Mouse (Mus musculus) lung, postnatal 0 days (tissue): ENCODE measurements around the gene Pcsk6.

Source experiments
- CTCF ChIP-seq: IDR thresholded peaks from 2 replicates; pipeline ENCODE4 v1.5.1; 2016; ENCODE audit warnings: antibody characterized with exemption, mild to moderate bottlenecking
- EP300 ChIP-seq: IDR thresholded peaks from 2 replicates; pipeline ENCODE4 v1.6.1; 2016; ENCODE audit warnings: antibody characterized with exemption, mild to moderate bottlenecking, control low read depth

DNA sequence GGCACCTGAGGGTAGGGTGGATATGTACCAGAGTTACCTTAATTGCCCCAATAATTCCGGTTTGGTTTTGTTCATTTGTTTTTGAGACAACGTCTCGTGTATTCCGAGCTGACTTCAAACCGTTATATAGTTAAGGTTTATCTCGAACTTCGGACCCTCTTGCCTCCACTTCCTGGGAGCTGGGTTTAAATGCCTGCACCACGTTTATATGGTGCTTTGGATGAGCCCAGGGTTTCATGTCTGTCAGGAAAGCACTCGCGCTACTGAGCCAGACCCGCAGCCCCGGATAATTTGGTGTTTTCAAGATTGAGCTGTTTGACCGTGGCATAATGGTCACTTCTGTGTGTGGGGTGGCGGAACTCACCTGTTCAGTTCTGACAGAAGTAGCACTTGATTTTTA is 199.5 kb downstream of the Pcsk6 start:
- no peak for TF ChIP-seq CTCF
- no peak for TF ChIP-seq EP300
